22 mouse cellular contexts compared by ENCODE assay signal in the genomic region with DNA sequence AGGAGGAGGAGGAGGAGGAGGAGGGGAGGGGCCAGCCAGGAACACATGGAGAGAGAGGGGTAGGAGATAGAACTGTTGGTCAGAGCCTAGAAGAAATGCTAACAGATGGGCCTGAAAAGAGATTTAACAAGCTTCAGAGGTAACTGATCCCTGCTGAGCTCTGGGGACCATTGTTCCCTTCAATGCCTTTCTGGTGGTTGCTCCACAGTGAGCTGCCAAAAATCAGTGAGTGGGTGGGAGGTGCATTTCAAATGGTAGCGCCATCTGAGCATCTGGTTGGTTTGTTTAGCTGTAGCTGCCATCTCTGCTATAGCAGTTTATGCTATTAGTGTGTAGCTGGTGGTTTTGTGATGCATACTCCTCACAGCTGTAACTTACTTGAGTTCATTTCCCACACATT.
DNase-seq lines count a peak whose midpoint lies in the region; ATAC-seq and TF ChIP-seq lines count a peak whose summit lies in the region.
"Had no signal": no experiment of that assay in that cellular context is flagged by ENCODE, and none has a peak within 500 bp of the region (broad histone marks: within the 10 kb centered on the region; RNA-seq: fewer than 3 reads in every experiment).

No protein-coding gene starts in this region.

- H3K9me3 ChIP-seq in limb, embryonic 14.5 days (ENCODE audit: control insufficient read depth, low read length), result no peaks in the 10 kb centered on the region
- no peaks in the 10 kb centered on the region for H3K9me3 ChIP-seq in stomach, postnatal 0 days (ENCODE audit: control insufficient read depth, low read length)
- H3K9me3 ChIP-seq: liver, embryonic 13.5 days; midbrain, embryonic 10.5 days had no signal

- no peak for ATAC-seq in limb, embryonic 14.5 days (ENCODE audit: low FRiP score, low read depth)
- ATAC-seq in stomach, postnatal 0 days (ENCODE audit: low FRiP score, low TSS enrichment), result no peak
- ATAC-seq: activated CD4-positive, CD25-positive, alpha-beta regulatory T cell, adult 4 months; Patski had no signal

- no peak for TF ChIP-seq POLR2A in limb, embryonic 14.5 days (IDR thresholded peaks at IDR 0.05; ENCODE audit: borderline replicate concordance, extremely low read depth, insufficient read depth, insufficient read length)
- TF ChIP-seq POLR2A in kidney, adult 2 months (IDR thresholded peaks at IDR 0.05; ENCODE audit: low read depth, low read length), result no peak

- no peak overlapping the region for H3K9ac ChIP-seq in limb, embryonic 14.5 days (ENCODE audit: low read depth, low read length, severe bottlenecking)
- no peak overlapping the region for H3K9ac ChIP-seq in stomach, postnatal 0 days (ENCODE audit: low read length)
- H3K9ac ChIP-seq: liver, embryonic 13.5 days; lung, embryonic 14.5 days had no signal

- H3K36me3 ChIP-seq in limb, embryonic 14.5 days (ENCODE audit: control insufficient read depth, insufficient read depth, low read length), result no peaks in the 10 kb centered on the region
- H3K36me3 ChIP-seq in kidney, adult 2 months (ENCODE audit: control insufficient read depth, insufficient read depth, low read length), result no peaks in the 10 kb centered on the region
- H3K36me3 ChIP-seq in stomach, postnatal 0 days (ENCODE audit: control insufficient read depth, insufficient read depth, low read length), result no peaks in the 10 kb centered on the region
- H3K36me3 ChIP-seq: liver, embryonic 13.5 days; midbrain, embryonic 10.5 days had no signal

- DNase-seq in cerebellum, postnatal 10 days, result peak; percentile 15 to 46
- DNase-seq in cerebellum, postnatal 25 days, result no peak
- DNase-seq in left cerebral cortex, postnatal 4 days, result peak; percentile 35
- DNase-seq in left cerebral cortex, adult 8-10 months (ENCODE audit: low spot score in 2 of 2), result no peak
- DNase-seq in layer of hippocampus, adult 18-20 months (ENCODE audit: low spot score in 2 of 2), result peak; percentile 32 to 74
- peak; percentile 14 for DNase-seq in limb, embryonic 14.5 days (ENCODE audit: low spot score)
- DNase-seq in kidney, adult 2 months, result no peak
- DNase-seq in stomach, postnatal 0 days (ENCODE audit: low spot score), result no peak
- DNase-seq: adrenal gland, postnatal 10 days; cerebellum, adult 11 months; cerebellum, postnatal 14 days; embryo, embryonic 11 days; heart, adult 11 months; kidney, adult 11 months; liver, embryonic 13.5 days; lung, embryonic 14.5 days; lung, postnatal 4 days; thymus, postnatal 25 days had no signal

- H3K4me1 ChIP-seq in limb, embryonic 14.5 days (ENCODE audit: control insufficient read depth, insufficient read depth, low read length), result peaks cover 8% of the 10 kb centered on the region
- no peaks in the 10 kb centered on the region for H3K4me1 ChIP-seq in kidney, adult 2 months (ENCODE audit: control insufficient read depth, insufficient read depth, low read length)
- H3K4me1 ChIP-seq in stomach, postnatal 0 days (replicated peaks; ENCODE audit: control insufficient read depth, insufficient read depth), result no peaks in the 10 kb centered on the region
- H3K4me1 ChIP-seq: liver, embryonic 13.5 days; midbrain, embryonic 10.5 days had no signal

- no peak overlapping the region for H3K4me3 ChIP-seq in limb, embryonic 14.5 days (replicated peaks; ENCODE audit: low read length)
- no peak overlapping the region for H3K4me3 ChIP-seq in kidney, adult 2 months (ENCODE audit: insufficient read depth, low read depth, low read length)
- no peak overlapping the region for H3K4me3 ChIP-seq in stomach, postnatal 0 days (ENCODE audit: low read depth, low read length)
- H3K4me3 ChIP-seq: liver, embryonic 13.5 days; midbrain, embryonic 10.5 days had no signal

- H3K27ac ChIP-seq in limb, embryonic 14.5 days (replicated peaks; ENCODE audit: low read depth, low read length), result no peak overlapping the region
- no peak overlapping the region for H3K27ac ChIP-seq in kidney, adult 2 months (ENCODE audit: insufficient read depth, low read depth, low read length)
- no peak overlapping the region for H3K27ac ChIP-seq in stomach, postnatal 0 days (replicated peaks)
- H3K27ac ChIP-seq: kidney, postnatal 0 days; liver, embryonic 13.5 days; midbrain, embryonic 10.5 days had no signal

- H3K27me3 ChIP-seq in limb, embryonic 14.5 days (ENCODE audit: control insufficient read depth, insufficient read depth, low read length), result no peaks in the 10 kb centered on the region
- H3K27me3 ChIP-seq in kidney, adult 2 months (replicated peaks; ENCODE audit: control insufficient read depth, insufficient read depth, low read length), result no peaks in the 10 kb centered on the region
- H3K27me3 ChIP-seq in stomach, postnatal 0 days (ENCODE audit: control insufficient read depth, insufficient read depth, low read length), result no peaks in the 10 kb centered on the region
- H3K27me3 ChIP-seq: liver, embryonic 13.5 days; Patski had no signal

- TF ChIP-seq CTCF in kidney, adult 2 months (conservative IDR thresholded peaks at IDR 0.05; ENCODE audit: insufficient read depth, insufficient read length, low read depth, low read length), result no peak
- TF ChIP-seq CTCF in stomach, postnatal 0 days (IDR thresholded peaks at IDR 0.05; ENCODE audit: low read depth), result no peak

- intact Hi-C loops in left cerebral cortex, postnatal 4 days (cut with DNase I), result no loop called here

- no peak overlapping the region for H3K4me2 ChIP-seq in limb, embryonic 14.5 days (replicated peaks; ENCODE audit: low read depth, low read length, severe bottlenecking)
- no peak overlapping the region for H3K4me2 ChIP-seq in stomach, postnatal 0 days (replicated peaks; ENCODE audit: low read depth)
- H3K4me2 ChIP-seq: liver, embryonic 13.5 days; lung, embryonic 14.5 days had no signal

- TF ChIP-seq EP300 in stomach, postnatal 0 days (optimal IDR thresholded peaks at IDR 0.05), result no peak

- 62% methylated on average over 1 of the region's 1 CpGs for WGBS in limb, embryonic 14.5 days
- 59% methylated on average over 1 of the region's 1 CpGs for WGBS in kidney, adult 2 months
- WGBS in stomach, postnatal 0 days, result 61% methylated on average over 1 of the region's 1 CpGs

Comparison
In these comparisons a context has a peak if more than half of its experiments do, and no peak if none do; other contexts are left out.
1. DNase-seq: peak in cerebellum, postnatal 10 days (2 of 2), left cerebral cortex, postnatal 4 days (single experiment), layer of hippocampus, adult 18-20 months (2 of 2) and limb, embryonic 14.5 days (single experiment); none in cerebellum, postnatal 25 days (0 of 2), left cerebral cortex, adult 8-10 months (0 of 2), kidney, adult 2 months (single experiment) and stomach, postnatal 0 days (single experiment).